Mouse (Mus musculus) spleen, postnatal 4 days (tissue): ENCODE measurements at regions not wholly inside any gene's neighbourhood (a gene's known extent, or its start where the extent isn't known, plus 50 kb on each side); places are given as distances from the start of the nearest gene placed in this dataset.

ENCODE experiments used
- DNase-seq, 2 experiments: peaks; one replicate each; pipeline ENCODE4 v3.0.0; 2022; ENCODE audit warnings: low spot score in 2 of 2

DNA sequence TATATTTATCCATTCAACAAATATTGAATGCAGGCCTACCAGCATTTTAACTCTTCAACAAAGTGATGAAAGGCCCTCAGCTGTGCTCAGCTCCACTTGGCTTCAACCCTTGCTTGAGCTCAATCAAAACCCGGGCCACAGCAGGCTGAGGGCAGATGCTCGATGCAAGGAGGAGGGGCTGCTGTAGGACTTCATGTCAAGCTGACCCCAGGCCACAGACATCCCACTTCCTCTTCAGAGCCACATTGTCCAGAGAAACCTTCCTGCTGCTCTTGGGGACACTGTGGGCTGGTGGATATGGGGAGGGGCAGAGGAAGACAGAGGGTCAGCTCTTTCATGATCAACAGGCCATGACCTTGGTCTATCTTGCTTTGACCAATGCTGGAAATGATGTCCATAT lies 299.7 kb downstream of the Bcl11a start:
- DNase-seq, result no peak

DNA sequence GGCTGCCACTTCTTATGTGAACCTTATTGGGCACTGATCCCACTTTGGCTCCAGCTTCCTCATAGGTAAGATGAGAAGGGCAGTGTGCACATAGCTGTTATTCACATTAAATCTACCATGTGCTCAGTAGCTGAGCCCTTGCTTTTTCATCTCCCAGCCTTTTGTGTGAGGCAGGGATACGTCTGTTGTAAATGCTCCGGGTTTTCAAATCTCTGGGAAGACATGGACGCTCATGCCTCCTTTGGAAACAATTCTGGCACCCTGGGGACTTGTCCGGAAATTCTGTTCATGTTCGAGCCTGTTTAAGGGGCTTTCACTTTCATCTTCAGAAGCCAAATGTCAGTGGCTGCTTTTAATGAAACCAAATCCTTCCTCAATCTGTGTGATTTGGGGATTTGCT lies 312.7 kb downstream of the Bcl11a start:
- no peak for DNase-seq

DNA sequence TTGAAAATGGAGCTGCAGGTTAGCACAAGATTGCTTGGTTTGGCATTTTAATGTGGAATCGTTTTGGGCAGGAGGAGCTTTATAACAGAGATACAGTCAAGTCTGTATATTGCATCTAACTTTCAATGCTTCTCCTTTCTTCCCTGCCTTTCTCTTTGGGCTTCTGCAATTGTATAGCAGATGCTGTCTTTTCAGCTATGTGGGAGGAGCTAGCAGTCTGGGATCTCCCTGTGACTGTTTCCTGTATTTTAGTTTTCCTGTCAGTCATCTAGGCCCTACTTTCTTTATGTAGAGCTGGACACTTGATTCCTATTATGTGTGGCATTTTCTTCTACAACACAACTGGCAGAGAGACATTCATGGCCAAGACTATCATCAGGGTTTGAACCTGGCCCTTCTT lies 313.5 kb downstream of the Bcl11a start:
- DNase-seq, result no peak

DNA sequence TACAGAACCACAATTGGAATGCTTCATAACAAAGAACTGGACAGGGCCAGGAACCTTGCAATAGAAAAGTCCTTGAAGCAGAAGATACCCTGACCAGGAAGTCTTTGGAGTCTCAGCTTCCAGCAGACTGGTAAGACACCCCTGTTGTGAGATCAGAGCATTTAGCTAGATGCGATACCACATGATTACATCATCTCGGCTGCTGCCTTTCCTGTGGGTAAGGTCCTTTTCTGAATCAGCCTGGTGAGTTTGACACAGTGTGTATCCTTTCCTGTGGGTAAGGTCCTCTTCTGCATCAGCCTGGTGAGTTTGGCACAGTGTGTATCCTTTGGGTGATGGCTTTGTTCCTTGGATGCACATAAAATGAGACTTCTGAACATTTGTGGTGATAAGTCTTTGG lies 317.6 kb downstream of the Bcl11a start:
- no peak for DNase-seq

DNA sequence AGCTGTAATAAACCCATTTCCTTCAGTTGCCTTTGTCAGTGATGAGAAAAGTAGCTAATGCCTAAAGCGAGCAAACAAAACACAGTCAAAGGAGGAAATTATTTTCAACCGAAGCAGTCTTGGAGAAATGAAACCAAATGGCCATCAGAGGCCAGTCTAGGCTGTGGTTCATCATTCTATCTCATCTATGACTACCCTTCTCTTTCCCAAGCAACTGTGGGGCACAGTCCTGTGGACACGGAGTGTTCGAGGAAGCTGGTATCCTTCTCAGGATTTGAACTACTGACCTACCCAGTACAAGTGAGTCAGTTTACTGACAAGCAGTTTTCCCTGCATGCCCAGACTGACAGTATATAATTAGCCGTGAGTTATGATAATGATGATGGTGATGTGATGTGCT lies 319.1 kb downstream of the Bcl11a start:
- no peak for DNase-seq

DNA sequence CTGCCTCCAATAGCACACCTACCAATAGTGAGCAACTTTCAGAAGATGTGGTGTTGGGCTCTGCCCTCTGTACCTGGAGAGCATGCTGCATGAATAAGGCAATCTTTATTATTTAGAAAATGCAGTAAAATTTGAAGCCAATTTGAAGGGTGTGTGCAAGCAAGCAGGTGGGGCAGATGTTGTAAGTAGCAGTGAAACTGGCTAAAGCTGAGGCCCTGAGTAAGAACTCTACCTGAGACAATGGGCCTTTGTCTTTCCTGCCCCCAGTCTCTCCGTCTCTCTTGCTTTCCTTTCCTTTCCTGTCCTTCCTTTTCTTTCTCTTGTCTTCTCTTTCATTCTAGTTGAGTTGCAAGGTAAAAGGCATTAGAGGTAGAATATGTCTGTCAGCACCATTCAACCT lies 319.9 kb downstream of the Bcl11a start:
- DNase-seq, result no peak

DNA sequence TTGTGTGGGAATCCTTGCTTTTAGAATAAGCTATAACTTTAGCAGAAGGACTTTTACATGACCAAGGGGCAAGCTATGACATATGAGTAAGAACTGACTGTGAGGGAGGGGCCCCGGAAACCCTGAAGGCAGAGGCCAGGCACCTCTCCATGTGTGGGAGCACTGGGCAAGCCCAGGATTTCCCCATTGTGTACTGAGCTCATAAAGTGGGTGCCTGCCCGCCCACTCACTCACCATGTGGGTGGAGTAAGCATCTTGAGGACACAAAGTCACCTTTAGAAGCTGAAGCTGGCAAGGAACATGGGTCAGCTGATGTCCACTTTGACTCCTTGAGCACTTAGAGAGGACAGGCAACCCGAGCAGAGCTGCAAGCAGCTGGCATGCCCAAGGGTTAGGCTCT lies 323.3 kb downstream of the Bcl11a start:
- DNase-seq, result no peak

DNA sequence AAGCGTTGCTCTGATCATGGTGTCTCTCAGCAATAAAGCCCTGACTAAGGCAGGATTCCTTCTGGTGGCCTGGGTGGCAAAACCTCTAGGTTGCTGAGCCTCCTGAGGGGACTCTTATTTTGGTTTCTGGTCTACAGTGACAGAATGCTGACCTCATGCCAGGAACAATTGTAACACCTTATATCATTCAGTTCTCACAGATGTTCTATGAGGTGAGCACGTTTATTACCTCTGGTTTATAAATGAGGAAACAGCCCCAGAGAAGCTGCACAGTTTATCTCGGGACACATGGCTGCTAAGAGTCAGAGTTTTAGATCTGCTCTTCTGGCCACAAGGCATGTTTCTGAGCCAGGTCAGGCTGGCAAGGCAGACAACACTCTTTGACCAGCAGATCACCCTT lies 324.3 kb downstream of the Bcl11a start:
- DNase-seq, result no peak

DNA sequence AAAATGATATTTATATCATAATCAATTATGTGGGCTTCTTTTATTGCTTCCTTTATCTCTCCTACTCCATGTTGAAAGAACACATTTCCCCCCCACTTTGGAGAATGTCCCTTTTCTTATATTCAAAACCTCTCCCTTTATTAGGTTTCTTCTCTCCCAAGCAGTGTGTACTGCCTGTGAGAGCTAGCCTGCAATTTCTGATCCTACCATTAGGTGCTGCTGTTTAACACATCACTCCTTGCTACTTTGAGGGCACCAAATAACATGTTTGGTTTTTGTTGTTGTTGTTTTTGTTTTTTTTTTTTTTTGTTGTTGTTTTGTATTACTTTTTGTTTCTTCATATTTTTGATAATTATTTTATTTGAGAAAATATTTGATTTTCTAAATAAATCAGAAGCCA lies 336.9 kb downstream of the Bcl11a start:
- peak in 1 of 2 experiments; percentile 41 for DNase-seq

DNA sequence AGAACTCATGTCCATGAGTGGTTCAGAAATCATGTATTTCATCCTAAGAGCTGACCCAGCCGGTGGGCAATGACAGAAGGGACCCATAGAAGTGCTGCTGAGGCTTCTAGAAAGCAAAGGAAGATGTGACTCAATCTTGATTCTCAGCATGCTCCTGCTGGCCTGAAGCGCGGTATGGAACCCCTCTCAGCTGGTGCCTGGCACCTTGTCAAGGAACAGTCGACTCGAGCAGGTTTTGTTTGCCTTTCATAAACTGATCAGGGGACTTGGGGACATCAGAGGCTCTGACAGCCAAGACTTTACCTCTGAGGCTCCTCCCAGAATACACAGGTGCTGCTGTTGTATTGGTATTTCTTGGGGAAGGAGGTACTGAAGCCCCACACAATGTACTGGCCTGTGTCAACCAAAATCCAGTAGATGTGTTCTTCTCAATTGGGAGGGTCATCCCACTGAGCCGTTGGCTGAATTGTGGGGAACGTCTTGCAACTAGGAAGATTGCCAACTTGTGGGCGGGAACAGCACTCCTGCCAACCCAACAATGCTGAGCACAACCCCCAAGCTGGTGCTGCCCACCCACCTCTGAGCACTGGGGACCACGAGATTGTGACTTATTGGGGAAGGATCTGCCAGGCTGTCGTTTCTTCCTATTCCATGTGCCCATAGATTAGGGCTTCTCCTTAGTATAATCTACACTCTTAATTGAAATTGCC lies 344.4 kb downstream of the Bcl11a start:
- peak in 1 of 2 experiments; percentile 33 for DNase-seq

DNA sequence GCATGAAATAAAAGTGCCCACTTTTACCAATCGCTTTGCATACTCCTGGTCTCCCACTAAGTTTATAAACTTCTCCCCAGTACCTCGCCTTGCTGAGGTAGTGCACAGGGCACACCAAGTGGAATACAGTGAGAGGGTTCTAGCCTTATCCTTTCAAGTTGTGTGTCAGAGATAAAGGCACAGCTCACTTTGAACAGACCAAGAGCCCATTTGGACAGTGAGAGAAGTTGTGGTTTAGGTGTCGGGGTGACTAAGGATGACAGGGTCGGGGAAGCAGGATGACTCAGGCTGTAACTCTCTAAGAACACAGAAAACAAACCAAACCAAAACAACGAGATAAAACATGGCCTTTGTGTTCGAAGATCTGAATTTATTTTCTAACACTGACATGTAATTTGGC lies 345.4 kb downstream of the Bcl11a start:
- no peak for DNase-seq

DNA sequence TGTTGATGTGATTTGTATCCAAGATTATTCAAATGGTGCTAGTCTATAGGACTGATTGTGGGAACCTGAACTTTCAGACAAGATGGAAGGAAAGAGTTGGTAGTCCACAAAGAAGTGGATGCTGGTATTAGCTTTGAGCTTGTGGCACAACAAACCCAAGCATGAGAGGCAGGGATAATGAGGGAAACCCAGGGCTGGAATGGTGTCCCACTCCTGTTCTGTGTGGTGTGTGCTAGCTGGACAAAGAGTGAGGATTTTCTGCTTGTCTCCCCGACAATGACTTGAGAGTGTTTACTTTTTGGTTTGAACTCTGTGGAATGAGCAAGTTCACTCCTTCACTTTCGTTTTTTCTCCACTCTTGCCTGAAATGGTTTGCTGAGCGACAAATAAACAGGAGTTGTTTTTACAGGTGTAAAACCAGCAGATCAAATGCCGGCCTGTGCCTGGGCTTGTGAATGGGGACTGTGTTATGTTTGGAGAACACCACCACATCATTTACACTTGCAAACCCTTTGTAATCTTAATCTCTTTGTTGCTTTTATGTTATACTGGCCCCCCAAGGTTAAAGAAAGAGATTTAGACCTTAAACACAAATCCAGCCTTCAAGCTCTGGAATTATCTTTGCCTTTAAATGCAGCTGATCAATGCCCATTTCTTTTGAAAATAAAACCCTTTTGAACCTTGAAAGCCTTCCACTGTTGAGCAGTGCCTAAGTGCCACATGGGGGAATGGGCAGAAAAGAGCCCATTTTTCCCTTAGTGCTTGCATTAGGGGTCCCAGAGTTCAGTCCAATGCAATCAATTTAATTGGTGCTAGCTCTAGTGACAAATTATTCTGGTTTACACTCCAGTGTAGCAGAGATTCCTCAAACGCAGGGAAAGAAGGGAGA lies 349.4 kb downstream of the Bcl11a start:
- no peak for DNase-seq

DNA sequence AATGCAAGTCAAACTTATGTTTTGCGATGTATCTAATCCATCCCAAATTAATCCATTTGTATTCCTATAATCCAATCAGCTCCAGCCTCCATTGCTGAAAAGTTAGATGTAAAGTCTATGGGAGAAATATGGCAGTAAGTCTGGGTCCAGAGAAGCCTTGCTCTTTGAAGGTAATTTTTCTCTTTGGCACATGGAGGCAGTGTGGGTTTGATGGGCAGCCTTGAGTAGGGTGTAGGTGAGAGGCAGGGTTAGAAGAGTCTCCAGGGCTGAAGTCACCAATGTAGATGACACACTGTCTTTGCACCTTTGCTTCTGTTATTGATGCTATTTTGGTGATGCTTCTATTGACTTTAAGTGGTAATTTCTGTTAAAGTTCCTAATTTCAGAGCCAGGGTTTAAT lies 370.8 kb downstream of the Bcl11a start:
- DNase-seq, result no peak

DNA sequence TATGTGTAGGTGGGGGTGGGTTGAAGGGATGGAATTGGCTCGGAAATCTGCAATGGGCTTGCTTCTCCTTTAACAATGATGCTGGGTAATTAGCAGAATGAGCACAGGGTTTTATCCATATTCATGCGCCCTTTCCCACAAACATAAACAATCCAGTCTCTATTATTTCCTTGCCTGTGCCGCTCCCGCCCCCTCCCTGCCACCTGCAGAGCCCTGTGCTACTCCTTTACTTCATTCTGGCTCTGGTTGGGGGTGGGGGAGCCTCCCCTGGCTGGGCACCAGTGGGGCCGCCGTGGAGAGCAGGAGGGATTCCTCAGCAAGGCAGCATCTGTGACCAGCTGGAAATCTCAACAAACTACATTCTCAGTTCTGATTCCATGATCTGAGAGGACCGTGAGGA lies 374.4 kb downstream of the Bcl11a start:
- DNase-seq, result no peak

DNA sequence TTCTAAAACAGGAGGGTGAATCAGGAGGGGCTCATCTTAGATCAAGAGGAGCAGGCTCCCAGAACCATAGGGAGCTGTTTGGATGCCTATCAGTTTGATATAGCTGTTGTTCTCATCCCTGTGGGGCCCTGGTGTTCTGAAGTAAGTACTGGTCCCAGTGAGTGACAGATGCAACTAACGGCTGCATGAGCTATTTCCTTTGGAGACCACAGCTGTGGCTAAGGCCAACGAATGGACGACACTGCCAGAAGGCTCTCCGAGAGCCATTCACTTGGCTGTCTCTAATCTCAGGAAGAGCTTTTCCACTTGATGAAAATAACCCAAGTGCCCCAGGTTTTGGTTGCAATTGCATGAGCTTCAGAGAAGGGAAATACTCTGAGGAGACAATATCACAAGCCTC lies 386.8 kb downstream of the Bcl11a start:
- no peak for DNase-seq

DNA sequence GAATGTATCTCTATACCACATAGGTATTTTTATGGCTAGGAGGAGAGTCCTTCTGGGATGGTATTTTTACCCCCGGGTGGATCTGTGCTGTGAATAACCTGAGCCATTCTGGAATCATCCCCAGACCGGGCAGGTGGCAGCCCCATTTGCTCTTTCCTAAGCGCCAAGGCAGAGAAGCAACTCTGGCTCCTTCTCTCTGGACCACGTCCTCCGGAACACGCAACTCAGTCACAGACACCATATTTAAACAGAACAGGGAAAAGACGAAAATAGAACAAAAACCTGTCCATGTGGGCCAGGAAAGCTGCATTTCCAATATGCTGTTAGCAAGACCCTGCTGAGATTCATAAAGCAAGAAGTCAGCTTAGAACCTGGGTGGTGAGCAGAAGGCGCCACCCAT lies 389.6 kb downstream of the Bcl11a start:
- DNase-seq, result no peak

DNA sequence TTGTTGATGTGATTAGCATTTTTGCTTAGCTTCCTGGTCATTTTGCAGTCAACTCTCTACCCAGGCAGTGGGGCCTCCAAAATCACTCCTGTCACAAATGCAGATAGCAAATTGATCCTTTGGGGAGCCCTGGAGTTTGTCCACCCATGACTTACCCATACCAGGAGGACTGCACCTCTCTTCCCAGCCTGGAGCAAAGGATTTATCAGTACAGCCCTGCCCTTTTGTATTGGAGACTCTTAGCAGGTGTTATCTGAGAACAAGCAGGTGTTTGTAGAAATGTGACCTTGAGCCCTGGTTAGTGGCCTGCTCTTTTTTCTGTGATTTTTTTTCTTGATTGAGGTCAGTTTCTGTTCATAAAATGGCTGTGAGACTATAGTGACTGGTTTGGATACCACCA lies 392.6 kb downstream of the Bcl11a start:
- no peak for DNase-seq

DNA sequence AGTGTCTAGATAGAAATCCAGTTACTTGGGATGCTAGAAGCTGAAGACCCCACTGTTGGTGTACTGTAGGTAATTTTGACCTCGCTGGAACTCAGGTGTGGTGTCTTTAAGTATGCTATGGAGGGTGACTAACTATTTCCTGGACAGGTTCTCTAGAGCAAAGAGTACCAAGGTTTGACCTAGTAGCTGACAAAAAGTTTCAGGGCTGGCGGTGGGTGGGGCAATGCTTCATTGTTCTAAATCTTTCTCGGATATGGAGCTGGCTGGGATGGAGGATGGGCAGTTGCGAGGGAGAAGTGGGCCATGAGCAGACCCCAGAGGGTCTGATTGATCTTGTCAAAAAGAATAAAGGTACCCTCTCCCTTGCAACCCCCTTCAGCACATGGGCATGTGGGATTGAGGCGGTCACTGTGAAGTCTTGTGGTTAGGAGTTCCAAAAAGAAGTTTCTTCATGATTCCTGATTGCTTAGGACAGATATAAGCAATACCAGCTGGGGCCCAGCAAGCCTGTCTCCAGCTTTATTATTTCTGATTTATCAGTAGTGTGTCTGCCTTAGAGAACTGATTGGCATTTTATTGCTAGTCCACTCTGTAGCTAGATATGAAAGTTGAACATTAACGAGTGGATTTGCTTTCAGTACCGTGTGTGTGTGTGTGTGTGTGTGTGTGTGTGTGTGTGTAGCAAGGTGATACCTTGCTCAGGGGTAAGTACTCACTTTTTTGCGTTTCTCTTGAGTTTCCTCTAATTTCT lies 394.9 kb downstream of the Bcl11a start:
- DNase-seq, result no peak

DNA sequence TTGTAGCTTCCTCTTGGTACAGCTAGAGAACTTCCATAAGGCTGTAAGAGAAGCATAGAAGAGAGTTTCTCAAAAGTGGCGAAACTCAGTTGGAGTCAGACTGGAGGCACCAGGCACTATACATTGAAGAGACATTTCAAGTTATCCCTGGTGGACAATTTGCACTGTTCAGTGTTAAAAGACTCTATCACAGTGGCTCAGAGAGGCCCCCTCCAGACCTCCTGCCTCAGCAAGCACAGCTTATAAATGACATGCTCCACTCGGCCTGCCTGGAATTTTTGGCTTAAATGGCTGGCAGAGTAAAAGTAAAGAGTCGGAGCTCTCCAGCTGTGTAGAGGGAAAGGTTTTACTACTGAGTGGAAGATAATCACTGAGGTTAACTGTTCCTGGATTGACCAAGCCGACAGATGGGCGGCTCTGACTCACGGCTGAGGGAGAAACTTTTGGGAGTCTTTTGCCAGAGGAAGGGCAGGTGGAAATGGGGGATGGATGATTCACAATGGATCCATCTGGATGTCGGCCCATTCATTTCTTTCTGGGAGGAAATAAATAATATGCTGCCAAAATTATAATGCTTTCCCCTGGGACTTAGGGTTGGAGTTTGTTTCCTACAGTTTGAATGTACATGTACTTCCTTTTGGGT lies 395.6 kb downstream of the Bcl11a start:
- DNase-seq, result no peak

DNA sequence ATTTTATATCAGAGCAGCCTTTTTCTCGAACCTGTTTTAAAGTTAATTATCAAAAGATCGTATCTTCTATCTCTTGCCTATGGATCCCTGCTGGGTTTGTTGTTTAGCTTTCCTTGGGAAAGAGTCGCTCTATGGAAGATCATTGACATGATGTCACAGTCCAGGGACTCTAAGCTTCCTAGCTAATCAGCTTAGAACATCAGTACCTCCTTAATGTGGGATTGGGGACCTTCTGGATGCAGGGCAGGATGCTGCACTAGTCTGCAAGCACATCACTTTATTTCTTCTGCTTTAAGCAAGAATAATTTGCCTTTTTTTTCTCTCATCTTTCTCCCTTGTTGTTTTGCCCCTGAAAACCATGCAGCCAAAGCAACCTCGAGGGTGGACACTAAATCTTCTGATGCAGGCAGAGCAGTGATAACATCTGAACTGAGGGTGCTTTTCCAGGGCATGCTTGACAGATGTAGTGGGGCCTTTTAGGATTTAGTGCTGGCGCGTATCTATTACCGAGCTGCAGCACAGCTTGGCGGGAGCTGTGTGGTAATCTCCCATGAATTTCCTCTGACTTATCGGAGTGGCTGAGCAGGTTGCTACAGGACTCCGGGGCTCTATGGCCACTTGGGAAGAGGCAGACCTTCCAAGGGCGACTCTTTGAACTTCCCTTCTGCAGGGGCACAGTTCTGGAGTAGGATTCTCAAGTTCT lies 425.0 kb downstream of the Bcl11a start:
- DNase-seq, result no peak

DNA sequence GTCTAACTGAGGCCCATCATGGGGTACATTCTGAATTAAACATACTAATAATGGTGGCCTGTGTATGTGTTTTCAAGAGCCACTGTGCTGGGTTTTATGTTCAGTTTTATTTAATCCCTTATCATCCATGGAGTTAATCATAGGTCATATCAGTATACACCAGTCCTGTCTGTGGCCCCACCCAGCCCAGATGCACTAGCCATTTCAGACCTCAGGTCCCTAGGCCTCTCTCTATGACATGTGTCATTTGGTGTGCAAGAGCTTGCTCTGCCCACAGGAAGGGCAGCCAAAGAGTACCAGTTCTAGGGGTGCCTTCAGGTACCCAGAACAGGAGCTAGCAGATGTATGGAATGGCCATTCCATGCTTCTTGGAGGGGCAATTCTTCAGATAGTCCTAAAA lies 437.7 kb downstream of the Bcl11a start:
- DNase-seq, result no peak

DNA sequence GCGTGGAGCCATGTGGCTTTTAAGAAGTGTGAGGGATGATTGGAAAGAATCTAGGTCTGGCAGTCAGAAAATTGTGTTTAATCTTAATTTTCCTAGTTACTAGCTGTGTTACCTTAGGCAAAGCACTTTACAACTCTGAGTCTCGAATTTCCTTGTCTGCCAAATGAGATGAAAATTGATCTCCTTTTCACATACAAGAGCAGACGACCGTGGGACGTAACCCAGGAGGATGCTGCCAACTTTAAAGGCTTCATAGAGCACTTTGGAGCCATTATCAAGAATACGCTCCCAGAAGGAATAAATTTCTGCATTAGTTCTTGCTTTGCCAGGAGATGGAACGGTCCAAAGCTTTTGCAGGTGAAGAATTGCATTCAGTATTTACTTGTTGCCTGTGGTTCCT lies 457.6 kb downstream of the Bcl11a start:
- DNase-seq, result no peak
